Mouse (Mus musculus): ENCODE measurements around the gene Hspb7. TPM values are rescaled to one million over a fixed set of nuclear protein-coding genes. Genes with fewer than 3 reads are reported as not detected.

Gene Hspb7
- polyA plus RNA-seq, 1 experiment from 2014 or later = 0.12 TPM

- WGBS = 42% methylated on average over 12 of the region's 12 CpGs
- H3K9ac ChIP-seq (replicated peaks; ENCODE audit: low read depth, low read length) = no peak overlapping the region
- ATAC-seq (ENCODE audit: low read depth) = no peak
- H3K27me3 ChIP-seq (ENCODE audit: control insufficient read depth, insufficient read depth, low read length) = no peaks in the 10 kb centered on the region
- peaks cover 34% of the 10 kb centered on the region for H3K36me3 ChIP-seq (ENCODE audit: control insufficient read depth, insufficient read depth, low read length)
- no peaks in the 10 kb centered on the region for H3K9me3 ChIP-seq (ENCODE audit: control insufficient read depth, low read length)
- no peak overlapping the region for H3K27ac ChIP-seq (ENCODE audit: low read depth, low read length)
- H3K4me3 ChIP-seq (ENCODE audit: low read depth, low read length) = no peak overlapping the region
- H3K4me1 ChIP-seq (ENCODE audit: control insufficient read depth, insufficient read depth, low read length) = 0 out of 2 replicates have a peak, but pooled peaks cover 4% of the 10 kb centered on the region
- no peak overlapping the region for H3K4me2 ChIP-seq (ENCODE audit: low read depth, low read length)
These were observed 40.5 kb downstream of the Hspb7 start for GRCm38 (mm10) chr4:141461088-141461487.

- Histone ChIP-seq H3K4me3 (ENCODE audit: low read depth, low read length) (no peak overlapping the region), H3K9ac (replicated peaks; ENCODE audit: low read depth, low read length) (no peak overlapping the region), H3K4me1 (ENCODE audit: control insufficient read depth, insufficient read depth, low read length) (0 out of 2 replicates have a peak, but pooled peaks cover 4% of the 10 kb centered on the region), H3K27me3 (ENCODE audit: control insufficient read depth, insufficient read depth, low read length) (no peaks in the 10 kb centered on the region), H3K36me3 (ENCODE audit: control insufficient read depth, insufficient read depth, low read length) (peaks cover 39% of the 10 kb centered on the region), H3K27ac (ENCODE audit: low read depth, low read length) (no peak overlapping the region), H3K9me3 (ENCODE audit: control insufficient read depth, low read length) (no peaks in the 10 kb centered on the region), H3K4me2 (ENCODE audit: low read depth, low read length) (no peak overlapping the region)
- 89% methylated on average over 12 of the region's 12 CpGs for WGBS
- ATAC-seq (ENCODE audit: low read depth) = no peak
These were observed 41.0 kb downstream of the Hspb7 start for GRCm38 (mm10) chr4:141461576-141461975.

GRCm38 (mm10) chr4:141463472-141463871 is 42.9 kb downstream of the Hspb7 start:
- peaks cover 52% of the 10 kb centered on the region for H3K36me3 ChIP-seq (ENCODE audit: control insufficient read depth, insufficient read depth, low read length)
- no peaks in the 10 kb centered on the region for H3K9me3 ChIP-seq (ENCODE audit: control insufficient read depth, low read length)
- 89% methylated on average over 14 of the region's 14 CpGs for WGBS
- no peaks in the 10 kb centered on the region for H3K4me1 ChIP-seq (ENCODE audit: control insufficient read depth, insufficient read depth, low read length)
- H3K4me2 ChIP-seq (ENCODE audit: low read depth, low read length) = no peak overlapping the region
- no peak overlapping the region for H3K4me3 ChIP-seq (ENCODE audit: low read depth, low read length)
- H3K9ac ChIP-seq (replicated peaks; ENCODE audit: low read depth, low read length) = no peak overlapping the region
- H3K27ac ChIP-seq (ENCODE audit: low read depth, low read length) = no peak overlapping the region
- H3K27me3 ChIP-seq (ENCODE audit: control insufficient read depth, insufficient read depth, low read length) = no peaks in the 10 kb centered on the region
- no peak for ATAC-seq (ENCODE audit: low read depth)

- Histone ChIP-seq H3K4me3 (ENCODE audit: low read depth, low read length) (no peak overlapping the region), H3K27ac (ENCODE audit: low read depth, low read length) (no peak overlapping the region), H3K9ac (replicated peaks; ENCODE audit: low read depth, low read length) (no peak overlapping the region), H3K9me3 (ENCODE audit: control insufficient read depth, low read length) (no peaks in the 10 kb centered on the region), H3K4me2 (ENCODE audit: low read depth, low read length) (no peak overlapping the region), H3K4me1 (ENCODE audit: control insufficient read depth, insufficient read depth, low read length) (no peaks in the 10 kb centered on the region), H3K36me3 (ENCODE audit: control insufficient read depth, insufficient read depth, low read length) (peaks cover 64% of the 10 kb centered on the region), H3K27me3 (ENCODE audit: control insufficient read depth, insufficient read depth, low read length) (no peaks in the 10 kb centered on the region)
- 80% methylated on average over 16 of the region's 16 CpGs for WGBS
- ATAC-seq (ENCODE audit: low read depth) = no peak
These were observed 44.1 kb downstream of the Hspb7 start for GRCm38 (mm10) chr4:141464722-141465121.

- 92% methylated on average over 32 of the region's 34 CpGs for WGBS
- Histone ChIP-seq H3K27ac (ENCODE audit: low read depth, low read length) (no peak overlapping the region), H3K4me3 (ENCODE audit: low read depth, low read length) (no peak overlapping the region), H3K9ac (replicated peaks; ENCODE audit: low read depth, low read length) (no peak overlapping the region), H3K4me2 (ENCODE audit: low read depth, low read length) (no peak overlapping the region), H3K27me3 (ENCODE audit: control insufficient read depth, insufficient read depth, low read length) (no peaks in the 10 kb centered on the region), H3K4me1 (ENCODE audit: control insufficient read depth, insufficient read depth, low read length) (no peaks in the 10 kb centered on the region), H3K9me3 (ENCODE audit: control insufficient read depth, low read length) (no peaks in the 10 kb centered on the region), H3K36me3 (ENCODE audit: control insufficient read depth, insufficient read depth, low read length) (peaks cover 74% of the 10 kb centered on the region)
- no peak for ATAC-seq (ENCODE audit: low read depth)
These were observed 45.1 kb downstream of the Hspb7 start for GRCm38 (mm10) chr4:141465512-141466288.

GRCm38 (mm10) chr4:141466289-141466795 is 45.8 kb downstream of the Hspb7 start:
- no peaks in the 10 kb centered on the region for H3K9me3 ChIP-seq (ENCODE audit: control insufficient read depth, low read length)
- H3K4me2 ChIP-seq (ENCODE audit: low read depth, low read length) = no peak overlapping the region
- no peaks in the 10 kb centered on the region for H3K4me1 ChIP-seq (ENCODE audit: control insufficient read depth, insufficient read depth, low read length)
- no peak overlapping the region for H3K27ac ChIP-seq (ENCODE audit: low read depth, low read length)
- H3K36me3 ChIP-seq (ENCODE audit: control insufficient read depth, insufficient read depth, low read length) = peaks cover 79% of the 10 kb centered on the region
- no peaks in the 10 kb centered on the region for H3K27me3 ChIP-seq (ENCODE audit: control insufficient read depth, insufficient read depth, low read length)
- H3K9ac ChIP-seq (replicated peaks; ENCODE audit: low read depth, low read length) = no peak overlapping the region
- H3K4me3 ChIP-seq (ENCODE audit: low read depth, low read length) = no peak overlapping the region
- WGBS = 93% methylated on average over 16 of the region's 16 CpGs
- no peak for ATAC-seq (ENCODE audit: low read depth)

- peaks cover 81% of the 10 kb centered on the region for H3K36me3 ChIP-seq (ENCODE audit: control insufficient read depth, insufficient read depth, low read length)
- no peaks in the 10 kb centered on the region for H3K4me1 ChIP-seq (ENCODE audit: control insufficient read depth, insufficient read depth, low read length)
- 85% methylated on average over 15 of the region's 15 CpGs for WGBS
- no peak overlapping the region for H3K27ac ChIP-seq (ENCODE audit: low read depth, low read length)
- H3K4me2 ChIP-seq (ENCODE audit: low read depth, low read length) = no peak overlapping the region
- no peak overlapping the region for H3K9ac ChIP-seq (replicated peaks; ENCODE audit: low read depth, low read length)
- no peak overlapping the region for H3K4me3 ChIP-seq (ENCODE audit: low read depth, low read length)
- H3K27me3 ChIP-seq (ENCODE audit: control insufficient read depth, insufficient read depth, low read length) = no peaks in the 10 kb centered on the region
- no peak for ATAC-seq (ENCODE audit: low read depth)
- H3K9me3 ChIP-seq (ENCODE audit: control insufficient read depth, low read length) = no peaks in the 10 kb centered on the region
These were observed 46.4 kb downstream of the Hspb7 start for GRCm38 (mm10) chr4:141466844-141467580.

- ATAC-seq (ENCODE audit: low read depth) = no peak
- no peaks in the 10 kb centered on the region for H3K4me1 ChIP-seq (ENCODE audit: control insufficient read depth, insufficient read depth, low read length)
- no peak overlapping the region for H3K9ac ChIP-seq (replicated peaks; ENCODE audit: low read depth, low read length)
- H3K4me2 ChIP-seq (ENCODE audit: low read depth, low read length) = no peak overlapping the region
- H3K36me3 ChIP-seq (ENCODE audit: control insufficient read depth, insufficient read depth, low read length) = peaks cover 86% of the 10 kb centered on the region
- no peaks in the 10 kb centered on the region for H3K9me3 ChIP-seq (ENCODE audit: control insufficient read depth, low read length)
- no peak overlapping the region for H3K27ac ChIP-seq (ENCODE audit: low read depth, low read length)
- WGBS = 82% methylated on average over 6 of the region's 6 CpGs
- H3K27me3 ChIP-seq (ENCODE audit: control insufficient read depth, insufficient read depth, low read length) = no peaks in the 10 kb centered on the region
- H3K4me3 ChIP-seq (ENCODE audit: low read depth, low read length) = no peak overlapping the region
These were observed 47.0 kb downstream of the Hspb7 start for GRCm38 (mm10) chr4:141467581-141467927.

GRCm38 (mm10) chr4:141468576-141468975 is 48.0 kb downstream of the Hspb7 start:
- Histone ChIP-seq H3K9me3 (ENCODE audit: control insufficient read depth, low read length) (no peaks in the 10 kb centered on the region), H3K36me3 (ENCODE audit: control insufficient read depth, insufficient read depth, low read length) (peaks cover 90% of the 10 kb centered on the region), H3K4me3 (ENCODE audit: low read depth, low read length) (no peak overlapping the region), H3K9ac (replicated peaks; ENCODE audit: low read depth, low read length) (no peak overlapping the region), H3K4me2 (ENCODE audit: low read depth, low read length) (no peak overlapping the region), H3K27me3 (ENCODE audit: control insufficient read depth, insufficient read depth, low read length) (no peaks in the 10 kb centered on the region), H3K27ac (ENCODE audit: low read depth, low read length) (no peak overlapping the region), H3K4me1 (ENCODE audit: control insufficient read depth, insufficient read depth, low read length) (no peaks in the 10 kb centered on the region)
- no peak for ATAC-seq (ENCODE audit: low read depth)
- 62% methylated on average over 10 of the region's 10 CpGs for WGBS

Data from neural tube, embryonic 14.5 days (tissue).